In genomic region chr16:91826893-91827292, GRCm38 (mm10) we compare ENCODE assay signal across 12 mouse cellular contexts.
DNase-seq lines count a peak whose midpoint lies in the region; ATAC-seq and TF ChIP-seq lines count a peak whose summit lies in the region.
"Had no signal": no experiment of that assay in that cellular context is flagged by ENCODE, and none has a peak within 500 bp of the region (broad histone marks: within the 10 kb centered on the region; RNA-seq: fewer than 3 reads in every experiment).

No protein-coding gene starts in this region.

- TF ChIP-seq EP300 in heart, postnatal 0 days (IDR thresholded peaks at IDR 0.05; ENCODE audit: low read depth): no peak
- TF ChIP-seq EP300 in heart, adult 2 months (IDR thresholded peaks at IDR 0.05; ENCODE audit: insufficient read depth, low read depth, low read length): no peak
- no peak for TF ChIP-seq EP300 in liver, postnatal 0 days (IDR thresholded peaks at IDR 0.05; ENCODE audit: low read depth)

- H3K36me3 ChIP-seq in heart, postnatal 0 days (replicated peaks; ENCODE audit: control insufficient read depth, insufficient read depth, low read length): peaks cover 42% of the 10 kb centered on the region
- H3K36me3 ChIP-seq in heart, adult 2 months (ENCODE audit: control insufficient read depth, insufficient read depth, low read length): peaks cover 5% of the 10 kb centered on the region; the same call in 1 of the 2 replicates
- H3K36me3 ChIP-seq in midbrain, embryonic 12.5 days: peaks cover 52% of the 10 kb centered on the region
- H3K36me3 ChIP-seq in midbrain, embryonic 16.5 days (ENCODE audit: control insufficient read depth, insufficient read depth, low read length): peaks cover 17% of the 10 kb centered on the region
- peaks cover 73% of the 10 kb centered on the region for H3K36me3 ChIP-seq in limb, embryonic 10.5 days
- peaks cover 61% of the 10 kb centered on the region for H3K36me3 ChIP-seq in liver, postnatal 0 days (replicated peaks; ENCODE audit: insufficient read depth, low read length)

- H3K4me2 ChIP-seq in heart, postnatal 0 days (ENCODE audit: low read depth, low read length): no peak overlapping the region
- H3K4me2 ChIP-seq in midbrain, embryonic 12.5 days (replicated peaks): no peak overlapping the region
- no peak overlapping the region for H3K4me2 ChIP-seq in midbrain, embryonic 16.5 days (ENCODE audit: low read length)
- no peak overlapping the region for H3K4me2 ChIP-seq in liver, postnatal 0 days (ENCODE audit: low read depth, low read length)

- no peaks in the 10 kb centered on the region for H3K79me2 ChIP-seq in heart, adult 2 months (replicated peaks; ENCODE audit: control insufficient read depth, insufficient read depth, low read length)

- H3K27me3 ChIP-seq in heart, postnatal 0 days (ENCODE audit: control insufficient read depth, insufficient read depth, low read length): no peaks in the 10 kb centered on the region
- no peaks in the 10 kb centered on the region for H3K27me3 ChIP-seq in heart, adult 2 months (ENCODE audit: control insufficient read depth, insufficient read depth, low read length)
- H3K27me3 ChIP-seq in midbrain, embryonic 12.5 days: no peaks in the 10 kb centered on the region
- no peaks in the 10 kb centered on the region for H3K27me3 ChIP-seq in midbrain, embryonic 16.5 days (ENCODE audit: control insufficient read depth, insufficient read depth, low read depth, low read length)
- no peaks in the 10 kb centered on the region for H3K27me3 ChIP-seq in limb, embryonic 10.5 days (ENCODE audit: low read depth, poor library complexity, severe bottlenecking)
- no peaks in the 10 kb centered on the region for H3K27me3 ChIP-seq in liver, postnatal 0 days (ENCODE audit: insufficient read depth, low read length)

- peaks cover 17% of the 10 kb centered on the region for H3K4me1 ChIP-seq in heart, postnatal 0 days (ENCODE audit: control insufficient read depth, insufficient read depth)
- H3K4me1 ChIP-seq in heart, adult 2 months (ENCODE audit: control insufficient read depth, insufficient read depth, low read length): peaks cover 2% of the 10 kb centered on the region; the same call in 1 of the 2 replicates
- H3K4me1 ChIP-seq in midbrain, embryonic 12.5 days: peaks cover 14% of the 10 kb centered on the region
- H3K4me1 ChIP-seq in midbrain, embryonic 16.5 days (ENCODE audit: control insufficient read depth, insufficient read depth, low read length): no peaks in the 10 kb centered on the region
- 0 out of 2 replicates have a peak, but pooled peaks cover 3% of the 10 kb centered on the region for H3K4me1 ChIP-seq in limb, embryonic 10.5 days
- peaks cover 43% of the 10 kb centered on the region for H3K4me1 ChIP-seq in liver, postnatal 0 days (ENCODE audit: insufficient read depth)

- intact Hi-C loops in heart, adult 2 months (cut with DNase I): no loop called here

- no peak for DNase-seq in heart, postnatal 0 days (ENCODE audit: low spot score)
- no peak for DNase-seq in heart, adult 2 months
- DNase-seq in limb, embryonic 10.5 days (ENCODE audit: low spot score): no peak
- DNase-seq in liver, postnatal 0 days: no peak
- DNase-seq in layer of hippocampus, adult 8-10 months (ENCODE audit: low spot score in 2 of 2): no peak
- DNase-seq: adrenal gland, postnatal 10 days; gastrocnemius, postnatal 10 days; kidney, postnatal 25 days; lung, postnatal 4 days had no signal

- ATAC-seq in heart, postnatal 0 days (ENCODE audit: insufficient read depth, low read depth): no peak
- ATAC-seq in midbrain, embryonic 12.5 days (ENCODE audit: low FRiP score, low read depth): no peak
- no peak for ATAC-seq in midbrain, embryonic 16.5 days
- ATAC-seq in liver, postnatal 0 days: peak; percentile 12; the same call in 1 of the 2 replicates

- no peak for TF ChIP-seq POLR2A in heart, adult 2 months (IDR thresholded peaks at IDR 0.05; ENCODE audit: insufficient read depth, low read depth, low read length)

- no peak overlapping the region for H3K9ac ChIP-seq in heart, postnatal 0 days (replicated peaks; ENCODE audit: low read depth, low read length)
- H3K9ac ChIP-seq in heart, adult 2 months (ENCODE audit: low read depth, low read length): no peak overlapping the region
- H3K9ac ChIP-seq in midbrain, embryonic 12.5 days (replicated peaks): no peak overlapping the region
- no peak overlapping the region for H3K9ac ChIP-seq in midbrain, embryonic 16.5 days (ENCODE audit: low read depth, low read length)
- H3K9ac ChIP-seq in liver, postnatal 0 days (replicated peaks): no peak overlapping the region

- WGBS in heart, postnatal 0 days: 62% methylated on average over 2 of the region's 2 CpGs
- 77% methylated on average over 2 of the region's 2 CpGs for WGBS in heart, adult 2 months
- 26% methylated on average over 2 of the region's 2 CpGs for WGBS in midbrain, embryonic 12.5 days
- WGBS in midbrain, embryonic 16.5 days: 37% methylated on average over 2 of the region's 2 CpGs
- 89% methylated on average over 2 of the region's 2 CpGs for WGBS in limb, embryonic 10.5 days
- WGBS in liver, postnatal 0 days (ENCODE audit: insufficient replicate concordance): 63% methylated on average over 2 of the region's 2 CpGs

- no peak overlapping the region for H3K4me3 ChIP-seq in heart, postnatal 0 days (ENCODE audit: low read depth, low read length)
- no peak overlapping the region for H3K4me3 ChIP-seq in heart, adult 2 months
- no peak overlapping the region for H3K4me3 ChIP-seq in midbrain, embryonic 12.5 days
- H3K4me3 ChIP-seq in midbrain, embryonic 16.5 days (ENCODE audit: low read depth, low read length): no peak overlapping the region
- no peak overlapping the region for H3K4me3 ChIP-seq in limb, embryonic 10.5 days
- no peak overlapping the region for H3K4me3 ChIP-seq in liver, postnatal 0 days (ENCODE audit: low read depth, low read length)
- H3K4me3 ChIP-seq: erythroblast, embryonic 14.5 days had no signal

- peak overlapping the region; percentile 27 for H3K27ac ChIP-seq in heart, postnatal 0 days (ENCODE audit: low read depth)
- no peak overlapping the region; the same call in 1 of the 2 replicates for H3K27ac ChIP-seq in heart, adult 2 months
- H3K27ac ChIP-seq in midbrain, embryonic 12.5 days (replicated peaks): peak overlapping the region; percentile 26; the same call in 1 of the 2 replicates
- H3K27ac ChIP-seq in midbrain, embryonic 16.5 days (ENCODE audit: low read length): no peak overlapping the region
- 0 out of 2 replicates have a peak overlapping the region, but pooled peaks have one; percentile 31 for H3K27ac ChIP-seq in limb, embryonic 10.5 days
- H3K27ac ChIP-seq in liver, postnatal 0 days (ENCODE audit: low read depth): peak overlapping the region; percentile 67

- no peaks in the 10 kb centered on the region for H3K9me3 ChIP-seq in heart, postnatal 0 days (replicated peaks; ENCODE audit: control insufficient read depth, low read length)
- H3K9me3 ChIP-seq in midbrain, embryonic 12.5 days: no peaks in the 10 kb centered on the region
- no peaks in the 10 kb centered on the region for H3K9me3 ChIP-seq in midbrain, embryonic 16.5 days (replicated peaks; ENCODE audit: control insufficient read depth, low read length, poor library complexity, severe bottlenecking)
- no peaks in the 10 kb centered on the region for H3K9me3 ChIP-seq in limb, embryonic 10.5 days (replicated peaks)
- no peaks in the 10 kb centered on the region for H3K9me3 ChIP-seq in liver, postnatal 0 days (ENCODE audit: low read length)

- no peak for TF ChIP-seq CTCF in heart, postnatal 0 days (IDR thresholded peaks at IDR 0.05; ENCODE audit: low read depth)
- no peak for TF ChIP-seq CTCF in heart, adult 2 months (IDR thresholded peaks at IDR 0.05)
- TF ChIP-seq CTCF in liver, postnatal 0 days (IDR thresholded peaks at IDR 0.05; ENCODE audit: low read depth): no peak

Comparison
In these comparisons a context has a peak if more than half of its experiments do, and no peak if none do; other contexts are left out.
1. H3K27ac ChIP-seq: peak in heart, postnatal 0 days (single experiment), midbrain, embryonic 12.5 days (single experiment), limb, embryonic 10.5 days (single experiment) and liver, postnatal 0 days (single experiment); none in heart, adult 2 months (single experiment) and midbrain, embryonic 16.5 days (single experiment).